ENCODE assay signal across 8 mouse cellular contexts in the genomic region with DNA sequence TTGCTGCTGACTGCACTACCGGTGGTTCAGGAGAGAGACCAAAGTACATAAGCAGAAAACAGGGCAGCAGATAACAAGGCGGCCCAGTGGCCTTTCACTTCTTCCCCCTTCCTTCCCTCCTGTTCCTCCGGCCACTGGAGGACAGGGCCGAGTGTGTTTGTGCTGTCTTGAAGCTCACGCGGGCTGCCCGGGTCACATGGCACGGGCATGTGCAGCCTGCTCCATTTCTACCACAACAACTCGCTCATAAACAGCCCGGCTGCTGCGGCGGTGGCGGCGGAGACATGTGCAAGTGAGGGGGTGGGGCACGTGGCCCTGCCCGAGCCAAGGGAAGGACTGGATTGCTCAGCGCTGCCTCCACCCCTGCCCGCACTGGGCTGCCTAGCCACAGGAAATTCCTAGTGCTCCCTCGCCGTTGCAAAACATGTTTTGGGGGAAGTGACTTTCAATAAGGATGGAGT. TPM values are rescaled to one million over a fixed set of nuclear protein-coding genes. Genes with fewer than 3 reads are reported as not detected.
DNase-seq lines count a peak whose midpoint lies in the region; ATAC-seq and TF ChIP-seq lines count a peak whose summit lies in the region.

No protein-coding gene starts in this region.

- peaks cover 3% of the 10 kb centered on the region; the same call in 1 of the 2 replicates for H3K4me1 ChIP-seq in bone marrow, adult 2 months (ENCODE audit: control insufficient read depth, insufficient read depth, low read length)
- H3K4me1 ChIP-seq in heart, embryonic 13.5 days = peaks cover 70% of the 10 kb centered on the region
- peaks cover 61% of the 10 kb centered on the region for H3K4me1 ChIP-seq in kidney, postnatal 0 days (replicated peaks; ENCODE audit: insufficient read depth, low read length)
- peaks cover 26% of the 10 kb centered on the region for H3K4me1 ChIP-seq in liver, adult 2 months (ENCODE audit: control insufficient read depth, insufficient read depth, low read length)
- H3K4me1 ChIP-seq in stomach, embryonic 16.5 days (ENCODE audit: control insufficient read depth, insufficient read depth, low read length) = peaks cover 59% of the 10 kb centered on the region

- H3K36me3 ChIP-seq in heart, embryonic 13.5 days = no peaks in the 10 kb centered on the region
- H3K36me3 ChIP-seq in kidney, postnatal 0 days (ENCODE audit: insufficient read depth, low read length) = no peaks in the 10 kb centered on the region
- H3K36me3 ChIP-seq in liver, adult 2 months (ENCODE audit: control insufficient read depth, insufficient read depth, low read length) = no peaks in the 10 kb centered on the region
- H3K36me3 ChIP-seq in stomach, embryonic 16.5 days (ENCODE audit: control insufficient read depth, insufficient read depth, low read length) = no peaks in the 10 kb centered on the region

- peak; percentile 53; the same call in 1 of the 2 replicates for TF ChIP-seq POLR2A in bone marrow, adult 2 months (IDR thresholded peaks at IDR 0.05; ENCODE audit: borderline replicate concordance, control insufficient read depth, low read depth, low read length)
- peak; percentile 48; the same call in 1 of the 2 replicates for TF ChIP-seq POLR2A in liver, adult 2 months (IDR thresholded peaks at IDR 0.05; ENCODE audit: extremely low read depth, insufficient read depth, low read length)

- H3K4me2 ChIP-seq in heart, embryonic 13.5 days = peak overlapping the region; percentile 67
- peak overlapping the region; percentile 41 for H3K4me2 ChIP-seq in kidney, postnatal 0 days (ENCODE audit: low read length)
- peak overlapping the region; percentile 58 for H3K4me2 ChIP-seq in stomach, embryonic 16.5 days (ENCODE audit: low read depth, low read length)

- ATAC-seq in heart, embryonic 13.5 days (ENCODE audit: extremely low read depth, insufficient number of reproducible peaks, low FRiP score, low TSS enrichment) = peak; percentile 56
- peak; percentile 72 for ATAC-seq in kidney, postnatal 0 days (replicated peaks; ENCODE audit: low FRiP score, low read depth)
- peak; percentile 65; the same call in 1 of the 2 replicates for ATAC-seq in stomach, embryonic 16.5 days (ENCODE audit: insufficient read depth, low FRiP score)

- peak; percentile 75 to 76 for DNase-seq in B cell, adult 2 months
- DNase-seq in fibroblast of lung, adult 2 months (ENCODE audit: low read depth) = peak; percentile 97
- DNase-seq in kidney, postnatal 0 days (ENCODE audit: low spot score) = peak; percentile 97
- peak; percentile 95 for DNase-seq in liver, adult 2 months (ENCODE audit: extremely low read depth, low read depth, low spot score)
- DNase-seq in monocyte, adult 2 months (ENCODE audit: low read depth in 1 of 2, low spot score in 2 of 2) = peak; percentile 77 to 82

- no peak; the same call in 1 of the 2 replicates for TF ChIP-seq CTCF in bone marrow, adult 2 months (IDR thresholded peaks at IDR 0.05; ENCODE audit: control insufficient read depth, insufficient read depth, low read length)
- TF ChIP-seq CTCF in kidney, postnatal 0 days (IDR thresholded peaks at IDR 0.05; ENCODE audit: low read depth) = no peak
- TF ChIP-seq CTCF in liver, adult 2 months (IDR thresholded peaks at IDR 0.05; ENCODE audit: low read depth, low read length) = no peak

- H3K9me3 ChIP-seq in heart, embryonic 13.5 days = no peaks in the 10 kb centered on the region
- H3K9me3 ChIP-seq in kidney, postnatal 0 days (replicated peaks; ENCODE audit: low read length) = no peaks in the 10 kb centered on the region
- H3K9me3 ChIP-seq in stomach, embryonic 16.5 days (replicated peaks; ENCODE audit: control insufficient read depth, low read length) = no peaks in the 10 kb centered on the region

- H3K9ac ChIP-seq in heart, embryonic 13.5 days = peak overlapping the region; percentile 78
- H3K9ac ChIP-seq in kidney, postnatal 0 days (ENCODE audit: low read depth, low read length) = peak overlapping the region; percentile 31; the same call in 1 of the 2 replicates
- peak overlapping the region; percentile 67 for H3K9ac ChIP-seq in liver, adult 2 months (ENCODE audit: low read depth, low read length)
- H3K9ac ChIP-seq in stomach, embryonic 16.5 days (ENCODE audit: low read length) = peak overlapping the region; percentile 75

- under 1% methylated on average over 20 of the region's 20 CpGs for WGBS in bone marrow, adult 2 months
- under 1% methylated on average over 20 of the region's 20 CpGs for WGBS in heart, embryonic 13.5 days
- under 1% methylated on average over 20 of the region's 20 CpGs for WGBS in kidney, postnatal 0 days
- under 1% methylated on average over 20 of the region's 20 CpGs for WGBS in liver, adult 2 months
- WGBS in stomach, embryonic 16.5 days = 2% methylated on average over 20 of the region's 20 CpGs

- no peaks in the 10 kb centered on the region for H3K79me2 ChIP-seq in liver, adult 2 months (ENCODE audit: control insufficient read depth, insufficient read depth, low read length)

- H3K4me3 ChIP-seq in bone marrow, adult 2 months (replicated peaks; ENCODE audit: control insufficient read depth, low read depth, low read length) = peak overlapping the region; percentile 57
- peak overlapping the region; percentile 40 for H3K4me3 ChIP-seq in heart, embryonic 13.5 days
- H3K4me3 ChIP-seq in kidney, postnatal 0 days (replicated peaks; ENCODE audit: low read depth, low read length) = 0 out of 2 replicates have a peak overlapping the region, but pooled peaks have one; percentile 4
- H3K4me3 ChIP-seq in liver, adult 2 months (ENCODE audit: insufficient read depth, low read depth, low read length) = peak overlapping the region; percentile 9
- peak overlapping the region; percentile 38 for H3K4me3 ChIP-seq in stomach, embryonic 16.5 days (replicated peaks; ENCODE audit: low read length)

- H3K27ac ChIP-seq in bone marrow, adult 2 months (ENCODE audit: control insufficient read depth, insufficient read depth, low read depth, low read length, poor library complexity) = peak overlapping the region; percentile 35
- H3K27ac ChIP-seq in heart, embryonic 13.5 days (replicated peaks) = peak overlapping the region; percentile 98
- peak overlapping the region; percentile 99 for H3K27ac ChIP-seq in kidney, postnatal 0 days
- H3K27ac ChIP-seq in liver, adult 2 months (replicated peaks; ENCODE audit: insufficient read depth, low read depth, low read length) = peak overlapping the region; percentile 92
- H3K27ac ChIP-seq in stomach, embryonic 16.5 days (ENCODE audit: low read length) = peak overlapping the region; percentile 97

- H3K27me3 ChIP-seq in heart, embryonic 13.5 days (replicated peaks) = no peaks in the 10 kb centered on the region
- H3K27me3 ChIP-seq in kidney, postnatal 0 days (ENCODE audit: insufficient read depth, low read length) = no peaks in the 10 kb centered on the region
- H3K27me3 ChIP-seq in liver, adult 2 months (ENCODE audit: control insufficient read depth, insufficient read depth, low read length) = no peaks in the 10 kb centered on the region
- no peaks in the 10 kb centered on the region for H3K27me3 ChIP-seq in stomach, embryonic 16.5 days (ENCODE audit: control insufficient read depth, insufficient read depth, low read length)

RNA-seq across cellular contexts. Expression of a gene that starts 8.1 kb away (rescaled TPM):
- 2.4 and 4.8 TPM in 2 replicates for polyA plus RNA-seq in bone marrow, adult 2 months (2011; ENCODE audit: insufficient read depth, insufficient read length, low replicate concordance, missing spikeins)
- polyA plus RNA-seq in heart, embryonic 13.5 days (2015; fragmentation: Nextera tagmentation; extraction: Ambion mirVana) = 5.9 and 6.4 TPM in 2 replicates
- polyA plus RNA-seq in kidney, postnatal 0 days (2015; fragmentation: Nextera tagmentation; extraction: Ambion mirVana) = 3.1 and 3.5 TPM in 2 replicates
- total RNA-seq in liver, adult 2 months (2014; rRNA removed) = 19.0 and 45.4 TPM in 2 replicates
- 75.4 and 106 TPM in 2 replicates for polyA plus RNA-seq in liver, adult 2 months (2012; rRNA removed)
- 2.6 and 4.1 TPM in 2 replicates for polyA plus RNA-seq in stomach, embryonic 16.5 days (2015; fragmentation: Nextera tagmentation; extraction: Ambion mirVana)

RNA-seq across cellular contexts. Expression of a gene that starts 12.1 kb away (rescaled TPM):
- 46.7 and 69.9 TPM in 2 replicates for polyA plus RNA-seq in bone marrow, adult 2 months (2011; ENCODE audit: insufficient read depth, insufficient read length, low replicate concordance, missing spikeins)
- polyA plus RNA-seq in heart, embryonic 13.5 days (2015; fragmentation: Nextera tagmentation; extraction: Ambion mirVana) = 14.6 and 15.7 TPM in 2 replicates
- polyA plus RNA-seq in kidney, postnatal 0 days (2015; fragmentation: Nextera tagmentation; extraction: Ambion mirVana) = 17.8 and 19.3 TPM in 2 replicates
- 15.5 and 17.7 TPM in 2 replicates for total RNA-seq in liver, adult 2 months (2014; rRNA removed)
- 17.0 and 17.2 TPM in 2 replicates for polyA plus RNA-seq in liver, adult 2 months (2012; rRNA removed)
- polyA plus RNA-seq in stomach, embryonic 16.5 days (2015; fragmentation: Nextera tagmentation; extraction: Ambion mirVana) = 18.0 and 18.4 TPM in 2 replicates

RNA-seq across cellular contexts. Expression of a gene that starts 21.4 kb away (rescaled TPM):
- polyA plus RNA-seq in bone marrow, adult 2 months (2011; ENCODE audit: insufficient read depth, insufficient read length, low replicate concordance, missing spikeins) = 29.3 and 38.5 TPM in 2 replicates
- polyA plus RNA-seq in heart, embryonic 13.5 days (2015; fragmentation: Nextera tagmentation; extraction: Ambion mirVana) = 22.3 and 23.1 TPM in 2 replicates
- polyA plus RNA-seq in kidney, postnatal 0 days (2015; fragmentation: Nextera tagmentation; extraction: Ambion mirVana) = 24.6 and 25.7 TPM in 2 replicates
- total RNA-seq in liver, adult 2 months (2014; rRNA removed) = 3.6 and 6.6 TPM in 2 replicates
- 11.2 and 12.5 TPM in 2 replicates for polyA plus RNA-seq in liver, adult 2 months (2012; rRNA removed)
- polyA plus RNA-seq in stomach, embryonic 16.5 days (2015; fragmentation: Nextera tagmentation; extraction: Ambion mirVana) = 25.1 and 26.3 TPM in 2 replicates

RNA-seq across cellular contexts. Expression of a gene that starts 42.8 kb away (rescaled TPM):
- 27.5 and 35.4 TPM in 2 replicates for polyA plus RNA-seq in bone marrow, adult 2 months (2011; ENCODE audit: insufficient read depth, insufficient read length, low replicate concordance, missing spikeins)
- polyA plus RNA-seq in heart, embryonic 13.5 days (2015; fragmentation: Nextera tagmentation; extraction: Ambion mirVana) = 30.0 and 32.0 TPM in 2 replicates
- 26.1 TPM in 2 replicates for polyA plus RNA-seq in kidney, postnatal 0 days (2015; fragmentation: Nextera tagmentation; extraction: Ambion mirVana)
- total RNA-seq in liver, adult 2 months (2014; rRNA removed) = 5.5 and 8.9 TPM in 2 replicates
- 13.6 and 14.9 TPM in 2 replicates for polyA plus RNA-seq in liver, adult 2 months (2012; rRNA removed)
- polyA plus RNA-seq in stomach, embryonic 16.5 days (2015; fragmentation: Nextera tagmentation; extraction: Ambion mirVana) = 32.9 and 37.8 TPM in 2 replicates

RNA-seq across cellular contexts. Expression of a gene that starts 53.3 kb away (rescaled TPM):
- polyA plus RNA-seq in bone marrow, adult 2 months (2011; ENCODE audit: insufficient read depth, insufficient read length, low replicate concordance, missing spikeins) = 1.5 and 6.8 TPM in 2 replicates
- 0.64 and 0.98 TPM in 2 replicates for polyA plus RNA-seq in heart, embryonic 13.5 days (2015; fragmentation: Nextera tagmentation; extraction: Ambion mirVana)
- 0.77 and 1.0 TPM in 2 replicates for polyA plus RNA-seq in kidney, postnatal 0 days (2015; fragmentation: Nextera tagmentation; extraction: Ambion mirVana)
- 0.13 and 0.18 TPM in 2 replicates for total RNA-seq in liver, adult 2 months (2014; rRNA removed)
- polyA plus RNA-seq in liver, adult 2 months (2012; rRNA removed) = 1.4 and 1.9 TPM in 2 replicates
- polyA plus RNA-seq in stomach, embryonic 16.5 days (2015; fragmentation: Nextera tagmentation; extraction: Ambion mirVana) = 6.5 and 7.8 TPM in 2 replicates

Comparison
In these comparisons a context has a peak if more than half of its experiments do, and no peak if none do; other contexts are left out.
1. Peak in every context shown above with its lines: DNase-seq, ATAC-seq, H3K4me3 ChIP-seq and H3K27ac ChIP-seq.
2. H3K27ac ChIP-seq: peak in every context shown above with its lines; median percentile 99 in kidney, postnatal 0 days; 98 in heart, embryonic 13.5 days; 97 in stomach, embryonic 16.5 days; 92 in liver, adult 2 months; 35 in bone marrow, adult 2 months.
3. H3K4me3 ChIP-seq: peak in every context shown above with its lines; median percentile 57 in bone marrow, adult 2 months; 40 in heart, embryonic 13.5 days; 38 in stomach, embryonic 16.5 days; 9 in liver, adult 2 months; 4 in kidney, postnatal 0 days.
4. RNA of a gene that starts 8.1 kb away (polyA plus RNA-seq): 75.4 to 106 TPM in liver, adult 2 months; 5.9 to 6.4 TPM in heart, embryonic 13.5 days, 2.4 to 4.8 TPM in bone marrow, adult 2 months, 3.1 to 3.5 TPM in kidney, postnatal 0 days and 2.6 to 4.1 TPM in stomach, embryonic 16.5 days; every median in the first group is over 10 times any median in the second.